Mouse (Mus musculus) thymus, adult 2 months (tissue): ENCODE data around the gene Dock11.

ENCODE experiments used
- CTCF ChIP-seq: fragments of 200-500 bp; IDR thresholded peaks from 2 replicates; pipeline ENCODE4 v1.5.1; 2012; ENCODE audit warnings: mild to moderate bottlenecking, control low read depth, low read length, moderate library complexity, borderline replicate concordance; ENCODE audit not compliant: control insufficient read depth, poor library complexity, insufficient read depth; ENCODE audit errors: extremely low read depth
- POLR2A ChIP-seq: fragments of 200-500 bp; IDR thresholded peaks from 2 replicates; pipeline ENCODE4 v1.6.1; 2012; ENCODE audit warnings: mild to moderate bottlenecking, low read length, control low read depth, moderate library complexity; ENCODE audit not compliant: control insufficient read depth, poor library complexity, insufficient read depth; ENCODE audit errors: extremely low read depth

- TF ChIP-seq CTCF, result no peak
- no peak for TF ChIP-seq POLR2A
Observed at GRCm38 (mm10) chrX:35952521-35953095, 64.0 kb downstream of the Dock11 start.
